Mouse (Mus musculus) limb, embryonic 11.5 days (tissue): ENCODE measurements around the gene Scnn1a. TPM values are rescaled to one million over a fixed set of nuclear protein-coding genes. Genes with fewer than 3 reads are reported as not detected.

Experiments used
- ATAC-seq: fragments of 200-750 bp; cut with Nextera tagmentation; 2 replicates; pipeline ENCODE4 v1.8.0; 2017; ENCODE audit warnings: low read depth; ENCODE audit not compliant: insufficient number of reproducible peaks, low FRiP score, low TSS enrichment
- DNase-seq: peaks from one replicate; pipeline ENCODE4 v3.0.0-alpha.2; 2015; ENCODE audit warnings: low spot score
- H3K27ac ChIP-seq: fragments of 300-500 bp; sonication (generic); replicated peaks from 2 replicates; pipeline ENCODE4 v1.5.1; 2014; ENCODE audit warnings: low read depth, mild to moderate bottlenecking, low read length
- H3K27me3 ChIP-seq: fragments of 300-500 bp; sonication (generic); 2 replicates; pipeline ENCODE4 v1.6.1; 2014; ENCODE audit warnings: mild to moderate bottlenecking, low read length, mixed read lengths; ENCODE audit not compliant: control insufficient read depth, insufficient read depth
- H3K36me3 ChIP-seq: fragments of 300-500 bp; sonication (generic); 2 replicates; pipeline ENCODE4 v1.6.1; 2014; ENCODE audit warnings: mild to moderate bottlenecking, low read length, moderate library complexity, mixed read lengths; ENCODE audit not compliant: control insufficient read depth, insufficient read depth
- H3K4me1 ChIP-seq: fragments of 300-500 bp; sonication (generic); 2 replicates; pipeline ENCODE4 v1.6.1; 2014; ENCODE audit warnings: low read length, mixed read lengths; ENCODE audit not compliant: control insufficient read depth, insufficient read depth
- H3K4me2 ChIP-seq: fragments of 300-500 bp; sonication (generic); 2 replicates; pipeline ENCODE4 v1.6.1; 2014; ENCODE audit warnings: low read depth, mild to moderate bottlenecking, moderate library complexity; ENCODE audit not compliant: severe bottlenecking
- H3K4me3 ChIP-seq: fragments of 300-500 bp; sonication (generic); 2 replicates; pipeline ENCODE4 v1.5.1; 2014; ENCODE audit warnings: low read depth, low read length
- H3K9ac ChIP-seq: fragments of 300-500 bp; sonication (generic); 2 replicates; pipeline ENCODE4 v1.6.1; 2014; ENCODE audit warnings: mild to moderate bottlenecking, low read length
- H3K9me3 ChIP-seq: fragments of 300-500 bp; sonication (generic); 2 replicates; pipeline ENCODE4 v1.6.1; 2016; ENCODE audit warnings: low read length; ENCODE audit not compliant: control insufficient read depth
- WGBS: fragments of 180-500 bp; shearing (Covaris S2); extraction: QIAGEN DNeasy Blood & Tissue Kit; methylation state at CpG from one replicate; pipeline ENCODE4 v1.1.7; 2014; 5-methylcytosine and 5-hydroxymethylcytosine counted together
- polyA plus RNA-seq: library from polyadenylated mRNA; unstranded; fragments of >200 nt; fragmentation: Nextera tagmentation; extraction: Ambion mirVana; gene quantifications from 2 replicates; pipeline ENCODE4 v1.2.1, GENCODE M21; 2014

Scnn1a gene
- polyA plus RNA-seq, 1 experiment from 2014 or later = 1.3 TPM

GRCm38 (mm10) chr6:125379781-125380180, 59.3 kb downstream of the Scnn1a start:
- peak overlapping the region; percentile 61; the same call in 1 of the 2 replicates for H3K4me2 ChIP-seq
- H3K27me3 ChIP-seq = peaks cover 50% of the 10 kb centered on the region
- H3K36me3 ChIP-seq = no peaks in the 10 kb centered on the region
- H3K9me3 ChIP-seq = no peaks in the 10 kb centered on the region; the same call in 1 of the 2 replicates
- H3K4me3 ChIP-seq = peak overlapping the region; percentile 32
- ATAC-seq (no peak), DNase-seq (no peak)
- no peak overlapping the region for H3K27ac ChIP-seq
- no peak overlapping the region for H3K9ac ChIP-seq
- peaks cover 12% of the 10 kb centered on the region for H3K4me1 ChIP-seq
- WGBS = 5% methylated on average over 9 of the region's 9 CpGs

- peaks cover 49% of the 10 kb centered on the region for H3K27me3 ChIP-seq
- peak within 1 kb of the TSS; percentile 17; the same call in 1 of the 2 replicates for H3K9ac ChIP-seq
- H3K27ac ChIP-seq = no peak within 1 kb of the TSS
- H3K4me3 ChIP-seq = peak within 1 kb of the TSS; percentile 32
- no peaks in the 10 kb centered on the region for H3K36me3 ChIP-seq
- no peak for DNase-seq
- no peaks in the 10 kb centered on the region; the same call in 1 of the 2 replicates for H3K9me3 ChIP-seq
- 0 out of 2 replicates have a peak, but pooled peaks have one; percentile 22 for ATAC-seq
- peak within 1 kb of the TSS; percentile 61 for H3K4me2 ChIP-seq
- peaks cover 12% of the 10 kb centered on the region for H3K4me1 ChIP-seq
- WGBS = 8% methylated on average over 38 of the region's 40 CpGs
Measured at GRCm38 (mm10) chr6:125380372-125381360, 60.2 kb downstream of the Scnn1a start, which contains the start of gene Plekhg6. Plekhg6 (minus strand) TSS chr6:125380793.

GRCm38 (mm10) chr6:125382024-125382423, 61.6 kb downstream of the Scnn1a start:
- DNase-seq (no peak), ATAC-seq (no peak)
- H3K4me2 ChIP-seq = no peak overlapping the region
- 66% methylated on average over 2 of the region's 2 CpGs for WGBS
- H3K36me3 ChIP-seq = no peaks in the 10 kb centered on the region
- H3K27ac ChIP-seq = no peak overlapping the region
- peaks cover 12% of the 10 kb centered on the region for H3K4me1 ChIP-seq
- H3K9ac ChIP-seq = no peak overlapping the region
- H3K4me3 ChIP-seq = no peak overlapping the region
- H3K27me3 ChIP-seq = peaks cover 48% of the 10 kb centered on the region
- no peaks in the 10 kb centered on the region; the same call in 1 of the 2 replicates for H3K9me3 ChIP-seq

GRCm38 (mm10) chr6:125385066-125385974, 64.9 kb downstream of the Scnn1a start:
- Histone ChIP-seq H3K4me1 (0 out of 2 replicates have a peak, but pooled peaks cover 1% of the 10 kb centered on the region), H3K36me3 (no peaks in the 10 kb centered on the region), H3K4me2 (no peak overlapping the region), H3K9ac (no peak overlapping the region), H3K27ac (no peak overlapping the region), H3K27me3 (peaks cover 19% of the 10 kb centered on the region), H3K9me3 (no peaks in the 10 kb centered on the region; the same call in 1 of the 2 replicates), H3K4me3 (no peak overlapping the region)
- WGBS = 63% methylated on average over 11 of the region's 11 CpGs
- no peak for ATAC-seq
- DNase-seq = peak; percentile 40

- Histone ChIP-seq H3K27ac (no peak overlapping the region), H3K9me3 (no peaks in the 10 kb centered on the region), H3K4me1 (no peaks in the 10 kb centered on the region), H3K4me2 (no peak overlapping the region), H3K9ac (no peak overlapping the region), H3K27me3 (peaks cover 12% of the 10 kb centered on the region), H3K4me3 (no peak overlapping the region), H3K36me3 (no peaks in the 10 kb centered on the region)
- DNase-seq (no peak), ATAC-seq (no peak)
- WGBS = 40% methylated on average over 6 of the region's 6 CpGs
Measured at GRCm38 (mm10) chr6:125386080-125386479, 65.6 kb downstream of the Scnn1a start.

GRCm38 (mm10) chr6:125389853-125390252, 69.4 kb downstream of the Scnn1a start:
- ATAC-seq = no peak

More at GRCm38 (mm10) chr6:125389853-125390252, 69.4 kb downstream of the Scnn1a start:
- no peak overlapping the region for H3K4me2 ChIP-seq
- DNase-seq = no peak
- H3K4me3 ChIP-seq = no peak overlapping the region
- no peak overlapping the region for H3K9ac ChIP-seq
- WGBS = 87% methylated on average over 5 of the region's 5 CpGs
- no peaks in the 10 kb centered on the region for H3K4me1 ChIP-seq
- no peak overlapping the region for H3K27ac ChIP-seq
- no peaks in the 10 kb centered on the region for H3K9me3 ChIP-seq
- H3K27me3 ChIP-seq = no peaks in the 10 kb centered on the region
- H3K36me3 ChIP-seq = no peaks in the 10 kb centered on the region
